8 mouse cellular contexts compared by ENCODE assay signal in the genomic region with DNA sequence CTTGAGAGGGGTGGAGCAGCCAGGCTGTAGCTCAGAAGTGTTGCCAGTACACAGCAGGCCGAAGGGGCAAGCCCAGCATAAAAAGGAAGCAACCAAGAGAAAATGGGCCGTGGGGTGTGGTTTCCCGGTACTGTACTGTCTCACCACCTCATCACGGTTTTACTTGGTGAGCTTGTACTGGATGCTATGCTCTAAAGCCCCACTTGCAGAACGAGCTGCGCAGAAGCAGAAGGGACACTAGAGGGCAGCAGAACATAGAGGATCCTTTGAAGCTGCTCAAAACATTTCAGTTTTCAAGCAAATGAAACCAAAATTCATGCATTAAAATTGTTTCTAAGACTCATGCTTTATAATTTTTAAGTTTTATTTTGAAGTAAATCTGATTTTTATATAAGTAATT. TPM values are rescaled to one million over a fixed set of nuclear protein-coding genes. Genes with fewer than 3 reads are reported as not detected.
DNase-seq lines count a peak whose midpoint lies in the region; ATAC-seq lines count a peak whose summit lies in the region.

No protein-coding gene starts in this region.

- H3K27ac ChIP-seq in forebrain, embryonic 14.5 days (ENCODE audit: low read depth, low read length) = no peak overlapping the region
- H3K27ac ChIP-seq in neural tube, embryonic 15.5 days (replicated peaks) = no peak overlapping the region

- intact Hi-C loops in left cerebral cortex, postnatal 4 days (cut with DNase I) = loop anchor here (5.0 kb wide), 1 partner anchor 95 kb away; no protein-coding TSS in a partner anchor

- H3K36me3 ChIP-seq in forebrain, embryonic 14.5 days (ENCODE audit: control insufficient read depth, insufficient read depth, low read length) = no peaks in the 10 kb centered on the region
- H3K36me3 ChIP-seq in neural tube, embryonic 15.5 days = no peaks in the 10 kb centered on the region

- H3K27me3 ChIP-seq in forebrain, embryonic 14.5 days (replicated peaks; ENCODE audit: control insufficient read depth, insufficient read depth, low read length) = no peaks in the 10 kb centered on the region
- H3K27me3 ChIP-seq in neural tube, embryonic 15.5 days (replicated peaks) = no peaks in the 10 kb centered on the region

- no peak overlapping the region for H3K4me2 ChIP-seq in forebrain, embryonic 14.5 days (ENCODE audit: low read length)
- no peak overlapping the region for H3K4me2 ChIP-seq in neural tube, embryonic 15.5 days

- H3K9me3 ChIP-seq in forebrain, embryonic 14.5 days (replicated peaks; ENCODE audit: control insufficient read depth, low read length) = no peaks in the 10 kb centered on the region
- H3K9me3 ChIP-seq in neural tube, embryonic 15.5 days (replicated peaks) = no peaks in the 10 kb centered on the region

- H3K4me3 ChIP-seq in forebrain, embryonic 14.5 days (ENCODE audit: low read depth, low read length) = no peak overlapping the region
- H3K4me3 ChIP-seq in neural tube, embryonic 15.5 days (replicated peaks) = no peak overlapping the region

- peak; percentile 92 for DNase-seq in 3T3-L1 (ENCODE audit: low read depth, low spot score)
- peak; percentile 91 for DNase-seq in ES-CJ7 (ENCODE audit: low read depth, low spot score)
- peak; percentile 34 for DNase-seq in c-Kit-positive CD71-positive TER-119-positive erythroid progenitor cells, embryonic 14.5 days (ENCODE audit: low spot score)
- DNase-seq in forebrain, embryonic 14.5 days (ENCODE audit: low spot score) = peak; percentile 86
- peak; percentile 80 for DNase-seq in induced T-regulatory cell, adult 2 months (ENCODE audit: low read depth)
- DNase-seq in left cerebral cortex, postnatal 4 days = peak; percentile 51
- peak; percentile 19 to 60 for DNase-seq in thymus, postnatal 10 days (ENCODE audit: low spot score in 2 of 2)

- ATAC-seq in forebrain, embryonic 14.5 days = peak; percentile 61
- peak; percentile 70 for ATAC-seq in neural tube, embryonic 15.5 days (ENCODE audit: low FRiP score)

- H3K9ac ChIP-seq in forebrain, embryonic 14.5 days (ENCODE audit: low read length) = no peak overlapping the region
- H3K9ac ChIP-seq in neural tube, embryonic 15.5 days (replicated peaks) = no peak overlapping the region

- 7% methylated on average over 6 of the region's 6 CpGs for WGBS in forebrain, embryonic 14.5 days
- WGBS in neural tube, embryonic 15.5 days = 10% methylated on average over 6 of the region's 6 CpGs

- H3K4me1 ChIP-seq in forebrain, embryonic 14.5 days (ENCODE audit: control insufficient read depth, insufficient read depth, low read length) = no peaks in the 10 kb centered on the region
- peaks cover 2% of the 10 kb centered on the region; the same call in 1 of the 2 replicates for H3K4me1 ChIP-seq in neural tube, embryonic 15.5 days

RNA-seq across cellular contexts. Expression of a gene that starts 31.6 kb away (rescaled TPM):
- polyA plus RNA-seq in forebrain, embryonic 14.5 days (2014; fragmentation: Nextera tagmentation; extraction: Ambion mirVana) = 39.0 and 55.3 TPM in 2 replicates
- total RNA-seq in left cerebral cortex, postnatal 4 days (2021) = 10 to 100 TPM; 90.8 to 95.3 TPM
- polyA plus RNA-seq in neural tube, embryonic 15.5 days (2015; fragmentation: Nextera tagmentation; extraction: Ambion mirVana) = 42.4 and 44.5 TPM in 2 replicates

Comparison
In these comparisons a context has a peak if more than half of its experiments do, and no peak if none do; other contexts are left out.
1. DNase-seq: peak in every context shown above with its lines; median percentile 92 in 3T3-L1; 91 in ES-CJ7; 86 in forebrain, embryonic 14.5 days; 80 in induced T-regulatory cell, adult 2 months; 51 in left cerebral cortex, postnatal 4 days; 40 in thymus, postnatal 10 days; 34 in c-Kit-positive CD71-positive TER-119-positive erythroid progenitor cells, embryonic 14.5 days.